Mouse (Mus musculus): ENCODE data around the gene Rabgap1l.
A peak's percentile ranks its signal among the peaks of the same experiment; 100 is the strongest.

- TF ChIP-seq CTCF (IDR thresholded peaks at IDR 0.05) (no peak), EP300 (IDR thresholded peaks at IDR 0.05) (peak; percentile 64)
Measured at GRCm38 (mm10) chr1:160263053-160263452, 530.0 kb downstream of the Rabgap1l start.
